Mouse (Mus musculus) heart, postnatal 0 days (tissue): Measurements from ENCODE around the gene Gm28041. TPM values are rescaled to one million over a fixed set of nuclear protein-coding genes. Genes with fewer than 3 reads are reported as not detected.
"Not testable (repeated sequence)": the region's sequence is repeated elsewhere in the genome, so short reads cannot be mapped to it uniquely, and the experiment has no call there.

Source experiments
- ATAC-seq: fragments of 200-750 bp; cut with Nextera tagmentation; 2 replicates; pipeline ENCODE4 v1.8.0; 2017; ENCODE audit warnings: low read depth, moderate number of reproducible peaks, moderate library complexity; ENCODE audit not compliant: insufficient read depth
- DNase-seq: peaks from one replicate; pipeline ENCODE4 v3.0.0-alpha.2; 2016; ENCODE audit warnings: low spot score
- H3K27ac ChIP-seq: fragments of 300-500 bp; sonication (generic); 2 replicates; pipeline ENCODE4 v1.5.1; 2014; ENCODE audit warnings: low read depth, mild to moderate bottlenecking
- H3K27me3 ChIP-seq: fragments of 300-500 bp; sonication (generic); 2 replicates; pipeline ENCODE4 v1.6.1; 2014; ENCODE audit warnings: low read length, mixed read lengths; ENCODE audit not compliant: control insufficient read depth, insufficient read depth
- H3K36me3 ChIP-seq: fragments of 300-500 bp; sonication (generic); replicated peaks from 2 replicates; pipeline ENCODE4 v1.6.1; 2014; ENCODE audit warnings: low read length, mixed read lengths; ENCODE audit not compliant: control insufficient read depth, insufficient read depth
- H3K4me1 ChIP-seq: fragments of 300-500 bp; sonication (generic); 2 replicates; pipeline ENCODE4 v1.6.1; 2014; ENCODE audit warnings: antibody characterized with exemption; ENCODE audit not compliant: control insufficient read depth, insufficient read depth
- H3K4me2 ChIP-seq: fragments of 300-500 bp; sonication (generic); 2 replicates; pipeline ENCODE4 v1.6.1; 2014; ENCODE audit warnings: low read depth, mild to moderate bottlenecking, low read length, moderate library complexity
- H3K4me3 ChIP-seq: fragments of 300-500 bp; sonication (generic); 2 replicates; pipeline ENCODE4 v1.5.1; 2014; ENCODE audit warnings: low read depth, low read length
- H3K9ac ChIP-seq: fragments of 300-500 bp; sonication (generic); replicated peaks from 2 replicates; pipeline ENCODE4 v1.6.1; 2014; ENCODE audit warnings: low read depth, low read length, mixed read lengths
- H3K9me3 ChIP-seq: fragments of 300-500 bp; sonication (generic); replicated peaks from 2 replicates; pipeline ENCODE4 v1.6.1; 2016; ENCODE audit warnings: low read length; ENCODE audit not compliant: control insufficient read depth
- CTCF ChIP-seq: IDR thresholded peaks from 2 replicates; pipeline ENCODE4 v1.5.1; 2016; ENCODE audit warnings: antibody characterized with exemption, control low read depth, low read depth
- EP300 ChIP-seq: IDR thresholded peaks from 2 replicates; pipeline ENCODE4 v1.6.1; 2016; ENCODE audit warnings: antibody characterized with exemption, low read depth
- WGBS: fragments of 180-500 bp; shearing (Covaris S2); extraction: QIAGEN DNeasy Blood & Tissue Kit; methylation state at CpG from one replicate; pipeline ENCODE4 v1.1.7; 2014; 5-methylcytosine and 5-hydroxymethylcytosine counted together
- polyA plus RNA-seq: library from polyadenylated mRNA; unstranded; fragments of >200 nt; fragmentation: Nextera tagmentation; extraction: Ambion mirVana; gene quantifications from 2 replicates; pipeline ENCODE4 v1.2.1, GENCODE M21; 2015
- total RNA-seq: library from RNA; depleted of rRNA; stranded (reverse); fragments of >200 nt; gene quantifications from 2 replicates; pipeline ENCODE4 v1.2.3, GENCODE M21; 2014; ENCODE audit warnings: low replicate concordance; rRNA removed

Gm28041 gene
- total RNA-seq: 0.39 TPM in 1 of 2 replicates, not detected in the other
- polyA plus RNA-seq: 0.44 and 0.57 TPM in 2 replicates

- Histone ChIP-seq H3K4me3 (peak within 1 kb of the TSS; percentile 48), H3K4me2 (peak within 1 kb of the TSS; percentile 58), H3K9ac (0 out of 2 replicates have a peak within 1 kb of the TSS, but pooled peaks have one; percentile 8)
- ATAC-seq (peak; percentile 77), DNase-seq (peak; percentile 41)
- H3K27ac ChIP-seq, H3K4me1 ChIP-seq, H3K27me3 ChIP-seq, H3K9me3 ChIP-seq, H3K36me3 ChIP-seq: not testable (repeated sequence)
- 11% methylated on average over 13 of the region's 15 CpGs for WGBS
Measured at GRCm38 (mm10) chr13:67375050-67375911, at the start of gene Gm28041, which contains the start of gene Zfp456. TSS of gene Gm28041 (minus strand) at chr13:67375733. TSS of gene Zfp456 (minus strand) at chr13:67375810.

- DNase-seq, H3K4me2 ChIP-seq, H3K9ac ChIP-seq, H3K4me3 ChIP-seq, H3K27ac ChIP-seq, H3K36me3 ChIP-seq, H3K9me3 ChIP-seq, H3K27me3 ChIP-seq, H3K4me1 ChIP-seq, ATAC-seq: not testable (repeated sequence)
- 70% methylated on average over 2 of the region's 2 CpGs for WGBS
Measured at GRCm38 (mm10) chr13:67422532-67422931, 47.0 kb upstream of the Gm28041 start.

- Histone ChIP-seq H3K27ac (no peak within 1 kb of the TSS), H3K4me3 (peak within 1 kb of the TSS; percentile 67), H3K36me3 (no peaks in the 10 kb centered on the region), H3K4me1 (peaks cover 6% of the 10 kb centered on the region; the same call in 1 of the 2 replicates), H3K4me2 (peak within 1 kb of the TSS; percentile 96), H3K27me3 (no peaks in the 10 kb centered on the region), H3K9me3 (no peaks in the 10 kb centered on the region), H3K9ac (peak within 1 kb of the TSS; percentile 11; the same call in 1 of the 2 replicates)
- TF ChIP-seq EP300 (no peak), CTCF (no peak)
- peak; percentile 33; the same call in 1 of the 2 replicates for ATAC-seq
- WGBS: 2% methylated on average over 22 of the region's 22 CpGs
- DNase-seq: no peak
Measured at GRCm38 (mm10) chr13:67421207-67421857, 45.8 kb upstream of the Gm28041 start, which contains the start of gene Zfp459. TSS of gene Zfp459 (minus strand) at chr13:67421418.

GRCm38 (mm10) chr13:67420558-67421206, 45.1 kb upstream of the Gm28041 start:
- peak overlapping the region; percentile 67 for H3K4me3 ChIP-seq
- H3K4me2 ChIP-seq: peak overlapping the region; percentile 96
- peaks cover 6% of the 10 kb centered on the region; the same call in 1 of the 2 replicates for H3K4me1 ChIP-seq
- peak overlapping the region; percentile 11; the same call in 1 of the 2 replicates for H3K9ac ChIP-seq
- TF ChIP-seq CTCF (no peak), EP300 (no peak)
- no peak for DNase-seq
- no peaks in the 10 kb centered on the region for H3K27me3 ChIP-seq
- no peak overlapping the region for H3K27ac ChIP-seq
- no peaks in the 10 kb centered on the region for H3K9me3 ChIP-seq
- H3K36me3 ChIP-seq: no peaks in the 10 kb centered on the region
- no peak for ATAC-seq
- WGBS: 36% methylated on average over 11 of the region's 11 CpGs

- ATAC-seq: no peak
- Histone ChIP-seq H3K4me3 (no peak overlapping the region), H3K27ac (no peak overlapping the region), H3K4me1 (peaks cover 6% of the 10 kb centered on the region; the same call in 1 of the 2 replicates), H3K4me2 (no peak overlapping the region), H3K9ac (no peak overlapping the region), H3K36me3 (no peaks in the 10 kb centered on the region), H3K27me3 (no peaks in the 10 kb centered on the region), H3K9me3 (no peaks in the 10 kb centered on the region)
- no peak for DNase-seq
- 73% methylated on average over 3 of the region's 3 CpGs for WGBS
- TF ChIP-seq EP300: no peak
- TF ChIP-seq CTCF: no peak
Measured at GRCm38 (mm10) chr13:67416811-67417210, 41.3 kb upstream of the Gm28041 start.
